Mouse (Mus musculus): ENCODE measurements around the gene Art3.

GRCm38 (mm10) chr5:92442914-92443313, 111.3 kb downstream of the Art3 start:
- TF ChIP-seq POLR2A (IDR thresholded peaks at IDR 0.05; ENCODE audit: control insufficient read depth, low read depth, low read length) (no peak), CTCF (IDR thresholded peaks at IDR 0.05; ENCODE audit: control insufficient read depth, insufficient read depth, insufficient replicate concordance, low read depth, low read length) (no peak)

All from testis, adult 2 months (tissue).